ENCODE assay signal across 26 mouse cellular contexts in genomic region chr11:75197956-75198355, GRCm38 (mm10). TPM values are rescaled to one million over a fixed set of nuclear protein-coding genes. Genes with fewer than 3 reads are reported as not detected.
DNase-seq lines count a peak whose midpoint lies in the region; ATAC-seq and TF ChIP-seq lines count a peak whose summit lies in the region.
"Had no signal": no experiment of that assay in that cellular context is flagged by ENCODE, and none has a peak within 500 bp of the region (broad histone marks: within the 10 kb centered on the region; RNA-seq: fewer than 3 reads in every experiment).

No protein-coding gene starts in this region.

- DNase-seq in testis, postnatal 14 days (ENCODE audit: low spot score), result no peak
- DNase-seq in CH12.LX (ENCODE audit: extremely low read depth), result peak; percentile 34
- DNase-seq in T-cell, adult 2 months (ENCODE audit: low spot score), result peak; percentile 21
- no peak for DNase-seq in adrenal gland, postnatal 36 days
- DNase-seq: gastrocnemius, postnatal 14 days; heart, adult 2 months; heart, postnatal 4 days; kidney, adult 9 months; kidney, postnatal 14 days; layer of hippocampus, postnatal 36 days; lung, adult 18-20 months; lung, postnatal 10 days; thymus, adult 18-20 months had no signal

- H3K27ac ChIP-seq in testis, adult 2 months (ENCODE audit: control insufficient read depth, insufficient read depth, low read depth, low read length), result no peak overlapping the region
- no peak overlapping the region for H3K27ac ChIP-seq in CH12.LX (ENCODE audit: insufficient read depth, low read depth)
- H3K27ac ChIP-seq in heart, embryonic 12.5 days (ENCODE audit: poor library complexity, severe bottlenecking), result no peak overlapping the region
- H3K27ac ChIP-seq in forebrain, embryonic 16.5 days (ENCODE audit: low read length), result no peak overlapping the region
- H3K27ac ChIP-seq: embryonic facial prominence, embryonic 15.5 days; heart, adult 2 months; hindbrain, embryonic 15.5 days; intestine, embryonic 15.5 days; limb, embryonic 13.5 days; liver, embryonic 12.5 days had no signal

- no peak overlapping the region for H3K9ac ChIP-seq in CH12.LX (ENCODE audit: insufficient read depth, low read depth)
- H3K9ac ChIP-seq in heart, embryonic 12.5 days, result no peak overlapping the region
- H3K9ac ChIP-seq in forebrain, embryonic 16.5 days (replicated peaks; ENCODE audit: low read depth, low read length), result no peak overlapping the region
- H3K9ac ChIP-seq: embryonic facial prominence, embryonic 15.5 days; hindbrain, embryonic 15.5 days; intestine, embryonic 15.5 days; limb, embryonic 13.5 days; liver, embryonic 12.5 days had no signal

- peaks cover 10% of the 10 kb centered on the region for H3K9me3 ChIP-seq in CH12.LX (replicated peaks; ENCODE audit: low read length)
- no peaks in the 10 kb centered on the region; the same call in 1 of the 2 replicates for H3K9me3 ChIP-seq in heart, embryonic 12.5 days (replicated peaks)
- H3K9me3 ChIP-seq in forebrain, embryonic 16.5 days (ENCODE audit: control insufficient read depth, low read length), result no peaks in the 10 kb centered on the region
- H3K9me3 ChIP-seq: embryonic facial prominence, embryonic 15.5 days; hindbrain, embryonic 15.5 days; intestine, embryonic 15.5 days; limb, embryonic 13.5 days; liver, embryonic 12.5 days had no signal

- H3K27me3 ChIP-seq in testis, adult 2 months (ENCODE audit: control insufficient read depth, insufficient read depth, low read length), result no peaks in the 10 kb centered on the region
- peaks cover 73% of the 10 kb centered on the region for H3K27me3 ChIP-seq in CH12.LX (replicated peaks)
- H3K27me3 ChIP-seq in heart, embryonic 12.5 days (replicated peaks), result peaks cover 42% of the 10 kb centered on the region
- peaks cover 32% of the 10 kb centered on the region for H3K27me3 ChIP-seq in forebrain, embryonic 16.5 days (replicated peaks; ENCODE audit: control insufficient read depth, insufficient read depth, low read length)

- dilution Hi-C loops in CH12.LX (cut with MboI; ENCODE audit: extremely low pct_ligation_motif_present, extremely low pct_unique_long_range_greater_than_20kb, low sequenced_read_pairs), result no loop called here

- H3K4me1 ChIP-seq in testis, adult 2 months (ENCODE audit: control insufficient read depth, insufficient read depth, low read length), result peaks cover 14% of the 10 kb centered on the region
- peaks cover 11 to 28% of the 10 kb centered on the region in 2 experiments for H3K4me1 ChIP-seq in CH12.LX (ENCODE audit: control insufficient read depth in 1 of 2, insufficient read depth in 2 of 2)
- H3K4me1 ChIP-seq in heart, embryonic 12.5 days (replicated peaks), result peaks cover 71% of the 10 kb centered on the region
- peaks cover 26% of the 10 kb centered on the region for H3K4me1 ChIP-seq in forebrain, embryonic 16.5 days (replicated peaks; ENCODE audit: control insufficient read depth, insufficient read depth, low read length)

- TF ChIP-seq RAD21 in CH12.LX (IDR thresholded peaks at IDR 0.05; ENCODE audit: low read depth, low read length), result no peak

- in situ Hi-C loops in CH12.LX (cut with MboI; ENCODE audit: low pct_ligation_motif_present, low pct_unique_long_range_greater_than_20kb, low sequenced_read_pairs), result no loop called here

- peak; percentile 70; the same call in 1 of the 2 replicates for ATAC-seq in megakaryocyte-erythroid progenitor cell, adult 5-6 weeks (replicated peaks; ENCODE audit: low FRiP score, low TSS enrichment, poor library complexity, severe bottlenecking)
- ATAC-seq in heart, embryonic 12.5 days (ENCODE audit: insufficient number of reproducible peaks, low FRiP score), result no peak
- no peak for ATAC-seq in forebrain, embryonic 16.5 days
- ATAC-seq: forebrain, embryonic 14.5 days; intestine, embryonic 15.5 days; liver, embryonic 12.5 days; midbrain, embryonic 16.5 days had no signal

- H3K36me3 ChIP-seq in testis, adult 2 months (ENCODE audit: control insufficient read depth, insufficient read depth, low read length), result no peaks in the 10 kb centered on the region
- no peaks in the 10 kb centered on the region for H3K36me3 ChIP-seq in CH12.LX (replicated peaks in 1 of 2; ENCODE audit: control insufficient read depth in 1 of 2, insufficient read depth in 1 of 2, low read length in 1 of 2)
- no peaks in the 10 kb centered on the region for H3K36me3 ChIP-seq in heart, embryonic 12.5 days
- H3K36me3 ChIP-seq in forebrain, embryonic 16.5 days (ENCODE audit: control insufficient read depth, insufficient read depth), result no peaks in the 10 kb centered on the region
- H3K36me3 ChIP-seq: embryonic facial prominence, embryonic 15.5 days; hindbrain, embryonic 15.5 days; intestine, embryonic 15.5 days; limb, embryonic 13.5 days; liver, embryonic 12.5 days had no signal

- TF ChIP-seq CTCF in testis, adult 2 months (IDR thresholded peaks at IDR 0.05; ENCODE audit: control insufficient read depth, insufficient read depth, insufficient replicate concordance, low read depth, low read length), result no peak
- TF ChIP-seq CTCF in CH12.LX (conservative IDR thresholded peaks at IDR 0.05 in 1 of 2, IDR thresholded peaks at IDR 0.05 in 1 of 2; ENCODE audit: low read depth in 2 of 2, low read length in 2 of 2), result no peak

- H3K4me3 ChIP-seq in testis, adult 2 months (ENCODE audit: control insufficient read depth, low read depth, low read length), result peak overlapping the region; percentile 74
- no peak overlapping the region for H3K4me3 ChIP-seq in CH12.LX (replicated peaks in 1 of 3; ENCODE audit: low read depth in 2 of 3, low read length in 2 of 3, poor library complexity in 1 of 3)
- no peak overlapping the region for H3K4me3 ChIP-seq in heart, embryonic 12.5 days
- H3K4me3 ChIP-seq in forebrain, embryonic 16.5 days (replicated peaks; ENCODE audit: low read length), result no peak overlapping the region
- H3K4me3 ChIP-seq: embryonic facial prominence, embryonic 15.5 days; heart, adult 2 months; hindbrain, embryonic 15.5 days; intestine, embryonic 15.5 days; limb, embryonic 13.5 days; liver, embryonic 12.5 days; megakaryocyte, embryonic 14.5 days; myocyte had no signal

- WGBS in heart, embryonic 12.5 days, result 35% methylated on average over 7 of the region's 7 CpGs
- 30% methylated on average over 7 of the region's 7 CpGs for WGBS in forebrain, embryonic 16.5 days

- no peaks in the 10 kb centered on the region for H3K79me2 ChIP-seq in CH12.LX (replicated peaks; ENCODE audit: control insufficient read depth, extremely low read depth, insufficient read depth, poor library complexity, severe bottlenecking)

- TF ChIP-seq EP300 in CH12.LX (IDR thresholded peaks at IDR 0.05; ENCODE audit: low read length), result no peak

- TF ChIP-seq POLR2A in testis, adult 2 months (IDR thresholded peaks at IDR 0.05; ENCODE audit: control insufficient read depth, low read depth, low read length), result no peak
- TF ChIP-seq POLR2A in CH12.LX (IDR thresholded peaks at IDR 0.05; ENCODE audit: low read depth, low read length), result no peak

- H3K4me2 ChIP-seq in CH12.LX (ENCODE audit: insufficient read depth, low read depth, poor library complexity, severe bottlenecking), result peak overlapping the region; percentile 23; the same call in 1 of the 2 replicates
- H3K4me2 ChIP-seq in heart, embryonic 12.5 days, result no peak overlapping the region
- H3K4me2 ChIP-seq in forebrain, embryonic 16.5 days (ENCODE audit: low read length), result no peak overlapping the region
- H3K4me2 ChIP-seq: embryonic facial prominence, embryonic 15.5 days; hindbrain, embryonic 15.5 days; intestine, embryonic 15.5 days; limb, embryonic 13.5 days; liver, embryonic 12.5 days had no signal

RNA-seq across cellular contexts. Expression of gene Rtn4rl1, which starts 4.4 kb away (rescaled TPM):
- polyA plus RNA-seq in testis, adult 2 months (2012; rRNA removed), result 3.1 and 3.3 TPM in 2 replicates
- 0.04 TPM in 2 replicates for total RNA-seq in CH12.LX (2012; rRNA removed)
- total RNA-seq in CH12.LX (2014; rRNA removed), result 0.08 TPM in 1 of 2 replicates, not detected in the other
- 0.09 and 0.11 TPM in 2 replicates for polyA plus RNA-seq in CH12.LX (2012; ENCODE audit: insufficient read length, low read depth)
- total RNA-seq in megakaryocyte-erythroid progenitor cell, adult 5-6 weeks (2014; fragmentation: Nextera tagmentation), result not detected in 2 replicates
- 0.80 TPM in 1 of 2 replicates, not detected in the other for total RNA-seq in megakaryocyte-erythroid progenitor cell, adult 5-6 weeks (2017)
- polyA plus RNA-seq in heart, embryonic 12.5 days (2016; fragmentation: Nextera tagmentation; extraction: Ambion mirVana), result 16.3 and 16.8 TPM in 2 replicates
- 10 to 100 TPM; 37.3 to 53.0 TPM for total RNA-seq in adrenal gland, postnatal 36 days (2021)
- polyA plus RNA-seq in forebrain, embryonic 16.5 days (2015; fragmentation: Nextera tagmentation; extraction: Ambion mirVana), result 5.5 and 6.3 TPM in 2 replicates

RNA-seq across cellular contexts. Expression of gene Dph1, which starts 6.9 kb away (rescaled TPM):
- 12.8 and 16.6 TPM in 2 replicates for polyA plus RNA-seq in testis, adult 2 months (2012; rRNA removed)
- total RNA-seq in CH12.LX (2012; rRNA removed) (47.7 and 50.6 TPM in 2 replicates), CH12.LX (2014; rRNA removed) (56.4 and 57.0 TPM in 2 replicates)
- 50.9 and 54.7 TPM in 2 replicates for polyA plus RNA-seq in CH12.LX (2012; ENCODE audit: insufficient read length, low read depth)
- total RNA-seq in megakaryocyte-erythroid progenitor cell, adult 5-6 weeks (2014; fragmentation: Nextera tagmentation), result 22.3 and 25.0 TPM in 2 replicates
- 13.3 and 14.2 TPM in 2 replicates for total RNA-seq in megakaryocyte-erythroid progenitor cell, adult 5-6 weeks (2017)
- 23.3 and 23.5 TPM in 2 replicates for polyA plus RNA-seq in heart, embryonic 12.5 days (2016; fragmentation: Nextera tagmentation; extraction: Ambion mirVana)
- total RNA-seq in adrenal gland, postnatal 36 days (2021), result 10 to 100 TPM; 29.8 to 30.6 TPM
- polyA plus RNA-seq in forebrain, embryonic 16.5 days (2015; fragmentation: Nextera tagmentation; extraction: Ambion mirVana), result 15.4 and 16.1 TPM in 2 replicates

RNA-seq across cellular contexts. Expression of gene Ovca2, which starts 19.3 kb away (rescaled TPM):
- polyA plus RNA-seq in testis, adult 2 months (2012; rRNA removed), result 9.1 and 10.2 TPM in 2 replicates
- 20.7 and 28.4 TPM in 2 replicates for total RNA-seq in CH12.LX (2012; rRNA removed)
- 68.4 and 86.9 TPM in 2 replicates for total RNA-seq in CH12.LX (2014; rRNA removed)
- polyA plus RNA-seq in CH12.LX (2012; ENCODE audit: insufficient read length, low read depth), result 28.6 and 32.1 TPM in 2 replicates
- total RNA-seq in megakaryocyte-erythroid progenitor cell, adult 5-6 weeks (2014; fragmentation: Nextera tagmentation), result 18.8 and 21.3 TPM in 2 replicates
- total RNA-seq in megakaryocyte-erythroid progenitor cell, adult 5-6 weeks (2017), result 17.6 and 29.0 TPM in 2 replicates
- polyA plus RNA-seq in heart, embryonic 12.5 days (2016; fragmentation: Nextera tagmentation; extraction: Ambion mirVana), result 19.4 and 20.5 TPM in 2 replicates
- 10 to 100 TPM; 20.7 to 22.4 TPM for total RNA-seq in adrenal gland, postnatal 36 days (2021)
- polyA plus RNA-seq in forebrain, embryonic 16.5 days (2015; fragmentation: Nextera tagmentation; extraction: Ambion mirVana), result 18.0 and 20.8 TPM in 2 replicates

RNA-seq across cellular contexts. Expression of gene Hic1, which starts 28.6 kb away (rescaled TPM):
- 1.3 and 1.7 TPM in 2 replicates for polyA plus RNA-seq in testis, adult 2 months (2012; rRNA removed)
- 6.4 and 9.6 TPM in 2 replicates for total RNA-seq in CH12.LX (2012; rRNA removed)
- total RNA-seq in CH12.LX (2014; rRNA removed), result 2.8 and 2.9 TPM in 2 replicates
- 4.3 and 5.7 TPM in 2 replicates for polyA plus RNA-seq in CH12.LX (2012; ENCODE audit: insufficient read length, low read depth)
- total RNA-seq in megakaryocyte-erythroid progenitor cell, adult 5-6 weeks (2014; fragmentation: Nextera tagmentation), result 0.17 TPM in 1 of 2 replicates, not detected in the other
- total RNA-seq in megakaryocyte-erythroid progenitor cell, adult 5-6 weeks (2017), result 0.52 TPM in 1 of 2 replicates, not detected in the other
- 13.3 and 13.8 TPM in 2 replicates for polyA plus RNA-seq in heart, embryonic 12.5 days (2016; fragmentation: Nextera tagmentation; extraction: Ambion mirVana)
- total RNA-seq in adrenal gland, postnatal 36 days (2021), result 1 to 10 TPM; 8.3 to 9.0 TPM
- polyA plus RNA-seq in forebrain, embryonic 16.5 days (2015; fragmentation: Nextera tagmentation; extraction: Ambion mirVana), result 1.2 and 2.3 TPM in 2 replicates

Comparison
In these comparisons a context has a peak if more than half of its experiments do, and no peak if none do; other contexts are left out.
1. DNase-seq: peak in CH12.LX (single experiment) and T-cell, adult 2 months (single experiment); none in testis, postnatal 14 days (single experiment) and adrenal gland, postnatal 36 days (0 of 2).